Mouse (Mus musculus) liver, adult 2 months (tissue): Measurements from ENCODE around the gene Mrps2.

Source experiments
- CTCF ChIP-seq: fragments of 200-500 bp; IDR thresholded peaks from 2 replicates; pipeline ENCODE4 v1.5.1; 2011; ENCODE audit warnings: low read depth, low read length, control low read depth
- POLR2A ChIP-seq: fragments of 200-500 bp; IDR thresholded peaks from 2 replicates; pipeline ENCODE4 v1.6.1; 2011; ENCODE audit warnings: low read length, control low read depth; ENCODE audit not compliant: insufficient read depth; ENCODE audit errors: extremely low read depth

- TF ChIP-seq POLR2A (no peak), CTCF (no peak)
These were observed 21.2 kb upstream of the Mrps2 start, which contains the start of gene Ppp1r26 for GRCm38 (mm10) chr2:28446515-28447314.
